Mouse (Mus musculus) testis, adult 2 months (tissue): ENCODE measurements around the gene Sparcl1. TPM values are rescaled to one million over a fixed set of nuclear protein-coding genes. Genes with fewer than 3 reads are reported as not detected.

Experiments
- H3K27ac ChIP-seq: fragments of 200-500 bp; 2 replicates; pipeline ENCODE4 v1.5.1; 2012; ENCODE audit warnings: low read depth, low read length; ENCODE audit not compliant: control insufficient read depth, insufficient read depth
- H3K27me3 ChIP-seq: fragments of 200-500 bp; 2 replicates; pipeline ENCODE4 v1.6.1; 2012; ENCODE audit warnings: mild to moderate bottlenecking, low read length, moderate library complexity; ENCODE audit not compliant: control insufficient read depth, insufficient read depth
- H3K36me3 ChIP-seq: fragments of 200-500 bp; 2 replicates; pipeline ENCODE4 v1.6.1; 2012; ENCODE audit warnings: mild to moderate bottlenecking, low read length; ENCODE audit not compliant: control insufficient read depth, insufficient read depth
- H3K4me1 ChIP-seq: fragments of 200-500 bp; 2 replicates; pipeline ENCODE4 v1.6.1; 2012; ENCODE audit warnings: low read length; ENCODE audit not compliant: control insufficient read depth, insufficient read depth
- H3K4me3 ChIP-seq: fragments of 200-500 bp; 2 replicates; pipeline ENCODE4 v1.5.1; 2012; ENCODE audit warnings: low read depth, mild to moderate bottlenecking, low read length, moderate library complexity, mixed read lengths; ENCODE audit not compliant: control insufficient read depth
- CTCF ChIP-seq: fragments of 200-500 bp; IDR thresholded peaks from 2 replicates; pipeline ENCODE4 v1.5.1; 2012; ENCODE audit warnings: low read depth, mild to moderate bottlenecking, inconsistent platforms, low read length, moderate library complexity; ENCODE audit not compliant: control insufficient read depth, insufficient read depth, insufficient replicate concordance
- POLR2A ChIP-seq: fragments of 200-500 bp; IDR thresholded peaks from 2 replicates; pipeline ENCODE4 v1.6.1; 2012; ENCODE audit warnings: low read depth, mild to moderate bottlenecking, inconsistent platforms, low read length, moderate library complexity; ENCODE audit not compliant: control insufficient read depth
- polyA plus RNA-seq: library from polyadenylated mRNA; depleted of rRNA; stranded (reverse); fragments of >200 nt; gene quantifications from 2 replicates; pipeline ENCODE4 v1.2.3, GENCODE M21; 2012

Gene Sparcl1
- polyA plus RNA-seq, 1 experiment = 15.8 TPM

GRCm38 (mm10) chr5:104127351-104127750, 13.8 kb upstream of the Sparcl1 start:
- no peak overlapping the region for H3K27ac ChIP-seq
- peaks cover 3% of the 10 kb centered on the region for H3K4me1 ChIP-seq
- no peak for TF ChIP-seq CTCF
- H3K4me3 ChIP-seq = no peak overlapping the region
- no peaks in the 10 kb centered on the region for H3K27me3 ChIP-seq
- H3K36me3 ChIP-seq = no peaks in the 10 kb centered on the region

- Histone ChIP-seq H3K27ac (no peak overlapping the region), H3K36me3 (no peaks in the 10 kb centered on the region), H3K4me3 (no peak overlapping the region), H3K4me1 (peaks cover 3% of the 10 kb centered on the region), H3K27me3 (no peaks in the 10 kb centered on the region)
- TF ChIP-seq CTCF (no peak), POLR2A (no peak)
Measured at GRCm38 (mm10) chr5:104126561-104127320, 13.2 kb upstream of the Sparcl1 start.

GRCm38 (mm10) chr5:104124016-104124658, 10.6 kb upstream of the Sparcl1 start:
- no peak overlapping the region for H3K27ac ChIP-seq
- no peak overlapping the region for H3K4me3 ChIP-seq
- no peaks in the 10 kb centered on the region; the same call in none of the 2 replicates for H3K4me1 ChIP-seq
- no peak for TF ChIP-seq POLR2A
- no peak for TF ChIP-seq CTCF
- no peaks in the 10 kb centered on the region for H3K36me3 ChIP-seq
- no peaks in the 10 kb centered on the region for H3K27me3 ChIP-seq

GRCm38 (mm10) chr5:104115890-104116289, 2.4 kb upstream of the Sparcl1 start:
- Histone ChIP-seq H3K27ac (no peak overlapping the region), H3K4me3 (no peak overlapping the region), H3K27me3 (no peaks in the 10 kb centered on the region), H3K4me1 (peaks cover 4% of the 10 kb centered on the region), H3K36me3 (no peaks in the 10 kb centered on the region)
- TF ChIP-seq POLR2A = no peak
- TF ChIP-seq CTCF = no peak

- H3K27ac ChIP-seq = no peak overlapping the region
- no peaks in the 10 kb centered on the region for H3K27me3 ChIP-seq
- peaks cover 4% of the 10 kb centered on the region for H3K4me1 ChIP-seq
- H3K4me3 ChIP-seq = no peak overlapping the region
- H3K36me3 ChIP-seq = no peaks in the 10 kb centered on the region
- TF ChIP-seq CTCF = no peak
- TF ChIP-seq POLR2A = no peak
Measured at GRCm38 (mm10) chr5:104115118-104115517, 1.6 kb upstream of the Sparcl1 start.

GRCm38 (mm10) chr5:104112511-104112910, 1.0 kb downstream of the Sparcl1 start:
- peaks cover 9% of the 10 kb centered on the region for H3K4me1 ChIP-seq
- H3K4me3 ChIP-seq = peak overlapping the region; percentile 15; the same call in 1 of the 2 replicates

GRCm38 (mm10) chr5:104112016-104112415, 1.5 kb downstream of the Sparcl1 start:
- peak overlapping the region; percentile 1 for H3K4me3 ChIP-seq
- H3K36me3 ChIP-seq = no peaks in the 10 kb centered on the region
- H3K4me1 ChIP-seq = peaks cover 9% of the 10 kb centered on the region
- TF ChIP-seq CTCF (no peak), POLR2A (no peak)
- H3K27me3 ChIP-seq = no peaks in the 10 kb centered on the region
- no peak overlapping the region for H3K27ac ChIP-seq

More at GRCm38 (mm10) chr5:104112511-104112910, 1.0 kb downstream of the Sparcl1 start:
- Histone ChIP-seq H3K36me3 (no peaks in the 10 kb centered on the region), H3K27me3 (no peaks in the 10 kb centered on the region), H3K27ac (peak overlapping the region; percentile 69)
- no peak for TF ChIP-seq CTCF
- no peak for TF ChIP-seq POLR2A
